In the genomic region with DNA sequence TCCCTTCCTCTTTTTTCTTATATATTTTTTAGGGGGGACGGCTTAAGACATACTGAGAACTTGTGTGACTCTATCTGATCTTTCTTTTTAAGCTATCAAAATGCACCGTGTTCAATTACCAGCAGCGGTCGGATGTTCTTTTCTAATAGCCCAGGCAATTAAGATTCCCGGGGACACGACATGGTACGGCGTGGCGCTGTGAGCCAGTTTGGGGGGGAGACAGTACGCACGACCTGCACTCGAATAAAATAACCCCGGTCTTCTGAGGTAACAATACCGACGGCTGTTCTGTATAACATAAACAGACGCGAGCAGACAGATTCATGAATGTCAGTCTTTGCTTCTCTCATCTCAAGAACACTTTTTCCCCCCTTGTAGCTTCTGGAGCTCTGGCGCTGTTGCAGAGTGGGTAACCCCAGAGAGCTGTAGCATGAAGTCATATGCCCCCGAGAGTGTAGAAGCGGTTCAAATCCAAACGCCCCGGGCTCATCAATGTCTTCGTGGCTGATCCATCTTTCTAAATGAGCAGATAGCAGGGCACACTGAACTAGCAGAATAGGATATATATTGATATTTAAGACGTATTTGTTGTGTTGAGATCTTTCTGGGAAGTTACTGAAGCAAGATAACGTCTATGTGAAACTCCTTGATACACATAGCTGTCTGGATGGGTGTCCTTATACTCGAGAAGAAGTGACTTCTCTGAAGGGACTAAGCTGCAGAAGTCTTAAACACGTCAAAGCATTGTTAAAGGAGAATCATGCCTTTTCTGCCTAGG, we compare ENCODE assay signal across 8 mouse cellular contexts. TPM values are rescaled to one million over a fixed set of nuclear protein-coding genes. Genes with fewer than 3 reads are reported as not detected.
DNase-seq lines count a peak whose midpoint lies in the region; ATAC-seq and TF ChIP-seq lines count a peak whose summit lies in the region.

No protein-coding gene starts in this region.

- no peak for TF ChIP-seq CTCF in lung, postnatal 0 days (IDR thresholded peaks at IDR 0.05)

- intact Hi-C loops in left cerebral cortex, postnatal 14 days (cut with DNase I) = loop anchor here (5.0 to 10.0 kb wide), 4 partner anchors 37 to 299 kb away; no protein-coding TSS in a partner anchor

- 2% methylated on average over 27 of the region's 27 CpGs for WGBS in lung, postnatal 0 days
- WGBS in limb, embryonic 14.5 days = 1% methylated on average over 27 of the region's 27 CpGs
- WGBS in stomach, embryonic 15.5 days = 1% methylated on average over 27 of the region's 27 CpGs

- H3K9me3 ChIP-seq in lung, postnatal 0 days (ENCODE audit: low read length) = no peaks in the 10 kb centered on the region
- no peaks in the 10 kb centered on the region for H3K9me3 ChIP-seq in limb, embryonic 14.5 days (ENCODE audit: control insufficient read depth, low read length)
- H3K9me3 ChIP-seq in stomach, embryonic 15.5 days = no peaks in the 10 kb centered on the region

- no peak for ATAC-seq in lung, postnatal 0 days
- ATAC-seq in limb, embryonic 14.5 days (ENCODE audit: low FRiP score, low read depth) = no peak
- ATAC-seq in stomach, embryonic 15.5 days (ENCODE audit: insufficient read depth, low FRiP score, low read depth) = no peak

- peak; percentile 9 for DNase-seq in adrenal gland, postnatal 10 days
- DNase-seq in adrenal gland, adult 2 months = no peak
- no peak for DNase-seq in lung, postnatal 0 days (ENCODE audit: low spot score)
- no peak for DNase-seq in lung, adult 18-20 months
- no peak for DNase-seq in limb, embryonic 14.5 days (ENCODE audit: low spot score)
- no peak for DNase-seq in left cerebral cortex, postnatal 14 days (ENCODE audit: low spot score in 2 of 2)
- DNase-seq in adrenal gland, postnatal 4 days (ENCODE audit: low spot score in 2 of 2) = no peak

- TF ChIP-seq POLR2A in limb, embryonic 14.5 days (IDR thresholded peaks at IDR 0.05; ENCODE audit: borderline replicate concordance, extremely low read depth, insufficient read depth, insufficient read length) = no peak

- TF ChIP-seq EP300 in lung, postnatal 0 days (IDR thresholded peaks at IDR 0.05) = no peak

- 0 out of 2 replicates have a peak, but pooled peaks cover 8% of the 10 kb centered on the region for H3K27me3 ChIP-seq in lung, postnatal 0 days (replicated peaks; ENCODE audit: insufficient read depth, low read length)
- peaks cover 4% of the 10 kb centered on the region; the same call in 1 of the 2 replicates for H3K27me3 ChIP-seq in limb, embryonic 14.5 days (ENCODE audit: control insufficient read depth, insufficient read depth, low read length)
- peaks cover 9% of the 10 kb centered on the region; the same call in 1 of the 2 replicates for H3K27me3 ChIP-seq in stomach, embryonic 15.5 days (replicated peaks)

- peak overlapping the region; percentile 43 for H3K4me3 ChIP-seq in lung, postnatal 0 days (ENCODE audit: low read depth, low read length)
- peak overlapping the region; percentile 57 for H3K4me3 ChIP-seq in limb, embryonic 14.5 days (replicated peaks; ENCODE audit: low read length)
- peak overlapping the region; percentile 55 for H3K4me3 ChIP-seq in stomach, embryonic 15.5 days (replicated peaks)

- H3K36me3 ChIP-seq in lung, postnatal 0 days (ENCODE audit: insufficient read depth, low read length) = no peaks in the 10 kb centered on the region
- no peaks in the 10 kb centered on the region for H3K36me3 ChIP-seq in limb, embryonic 14.5 days (ENCODE audit: control insufficient read depth, insufficient read depth, low read length)
- H3K36me3 ChIP-seq in stomach, embryonic 15.5 days = no peaks in the 10 kb centered on the region

- peak overlapping the region; percentile 75 for H3K4me2 ChIP-seq in lung, postnatal 0 days (replicated peaks; ENCODE audit: low read depth, low read length)
- peak overlapping the region; percentile 84 for H3K4me2 ChIP-seq in limb, embryonic 14.5 days (replicated peaks; ENCODE audit: low read depth, low read length, severe bottlenecking)
- peak overlapping the region; percentile 96 for H3K4me2 ChIP-seq in stomach, embryonic 15.5 days

- H3K4me1 ChIP-seq in lung, postnatal 0 days (ENCODE audit: insufficient read depth, low read depth, low read length) = peaks cover 3% of the 10 kb centered on the region; the same call in 1 of the 2 replicates
- peaks cover 6% of the 10 kb centered on the region for H3K4me1 ChIP-seq in limb, embryonic 14.5 days (ENCODE audit: control insufficient read depth, insufficient read depth, low read length)
- H3K4me1 ChIP-seq in stomach, embryonic 15.5 days = 0 out of 2 replicates have a peak, but pooled peaks cover 3% of the 10 kb centered on the region

- H3K9ac ChIP-seq in lung, postnatal 0 days (replicated peaks; ENCODE audit: low read depth) = no peak overlapping the region
- H3K9ac ChIP-seq in limb, embryonic 14.5 days (ENCODE audit: low read depth, low read length, severe bottlenecking) = peak overlapping the region; percentile 70; the same call in 1 of the 2 replicates
- no peak overlapping the region for H3K9ac ChIP-seq in stomach, embryonic 15.5 days

- no peak overlapping the region for H3K27ac ChIP-seq in lung, postnatal 0 days (ENCODE audit: low read length)
- H3K27ac ChIP-seq in limb, embryonic 14.5 days (replicated peaks; ENCODE audit: low read depth, low read length) = peak overlapping the region; percentile 40; the same call in 1 of the 2 replicates
- H3K27ac ChIP-seq in stomach, embryonic 15.5 days = no peak overlapping the region

RNA-seq across cellular contexts. Expression of gene Cdh6, which starts 0.6 kb away (rescaled TPM):
- 10 to 100 TPM; 14.5 to 21.4 TPM for total RNA-seq in adrenal gland, postnatal 10 days (2021)
- 10 to 100 TPM; 15.5 to 15.7 TPM for total RNA-seq in adrenal gland, adult 2 months (2021)
- polyA plus RNA-seq in adrenal gland, adult 2 months (2012; rRNA removed) = 0.50 and 1.4 TPM in 2 replicates
- polyA plus RNA-seq in lung, postnatal 0 days (2015; fragmentation: Nextera tagmentation; extraction: Ambion mirVana) = 0.48 and 0.51 TPM in 2 replicates
- polyA plus RNA-seq in limb, embryonic 14.5 days (2012; rRNA removed) = 5.9 and 6.3 TPM in 2 replicates
- 11.9 and 13.9 TPM in 2 replicates for polyA plus RNA-seq in limb, embryonic 14.5 days (2014; fragmentation: Nextera tagmentation; extraction: Ambion mirVana)
- polyA plus RNA-seq in stomach, embryonic 15.5 days (2015; fragmentation: Nextera tagmentation; extraction: Ambion mirVana) = 4.0 and 4.7 TPM in 2 replicates
- 10 to 100 TPM; 31.3 to 36.9 TPM for total RNA-seq in left cerebral cortex, postnatal 14 days (2021)
- total RNA-seq in adrenal gland, postnatal 4 days (2021) = 10 to 100 TPM; 25.1 to 35.3 TPM
